Mouse (Mus musculus): ENCODE data around the gene Zcchc24. TPM values are rescaled to one million over a fixed set of nuclear protein-coding genes. Genes with fewer than 3 reads are reported as not detected.

Zcchc24 gene
- polyA plus RNA-seq, 1 experiment from 2014 or later: 10.5 TPM

GRCm38 (mm10) chr14:25666668-25667376, 102.0 kb downstream of the Zcchc24 start:
- Histone ChIP-seq H3K4me1 (replicated peaks) (peaks cover 24% of the 10 kb centered on the region), H3K36me3 (peaks cover 65% of the 10 kb centered on the region), H3K27ac (no peak overlapping the region), H3K4me3 (no peak overlapping the region), H3K9me3 (no peaks in the 10 kb centered on the region), H3K27me3 (ENCODE audit: insufficient read depth, poor library complexity, severe bottlenecking) (no peaks in the 10 kb centered on the region)
- no peak for DNase-seq (ENCODE audit: low spot score)
- WGBS: 83% methylated on average over 2 of the region's 2 CpGs

- H3K36me3 ChIP-seq: peaks cover 79% of the 10 kb centered on the region
- no peaks in the 10 kb centered on the region for H3K27me3 ChIP-seq (ENCODE audit: insufficient read depth, poor library complexity, severe bottlenecking)
- peaks cover 35% of the 10 kb centered on the region for H3K4me1 ChIP-seq (replicated peaks)
- no peak overlapping the region for H3K4me3 ChIP-seq
- 71% methylated on average over 19 of the region's 19 CpGs for WGBS
- no peak for DNase-seq (ENCODE audit: low spot score)
- 0 out of 2 replicates have a peak overlapping the region, but pooled peaks have one; percentile 10 for H3K27ac ChIP-seq
- no peaks in the 10 kb centered on the region for H3K9me3 ChIP-seq
These were observed 103.4 kb downstream of the Zcchc24 start for GRCm38 (mm10) chr14:25665314-25665970.

DNA sequence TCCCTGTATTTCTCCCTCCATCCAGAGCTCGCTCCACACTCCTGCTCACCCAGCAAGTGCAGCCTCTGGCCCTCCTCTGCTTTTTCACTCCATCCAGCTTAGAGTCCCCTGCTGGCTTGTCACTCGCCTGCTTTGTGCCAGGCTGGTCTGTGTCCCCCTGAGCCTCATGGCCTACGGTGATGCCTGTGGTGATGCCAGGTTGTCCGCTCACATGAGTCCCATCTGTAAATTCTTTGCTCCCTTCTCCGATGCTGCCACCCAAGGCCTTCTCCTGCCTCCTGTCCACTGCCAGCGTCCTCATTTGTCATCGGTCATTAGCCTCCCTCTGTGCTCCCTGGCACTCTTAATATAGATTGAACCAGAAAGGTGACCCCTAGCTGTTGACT, 104.5 kb downstream of the Zcchc24 start:
- Histone ChIP-seq H3K4me3 (no peak overlapping the region), H3K4me1 (replicated peaks) (peaks cover 39% of the 10 kb centered on the region), H3K27ac (peak overlapping the region; percentile 62; the same call in 1 of the 2 replicates), H3K27me3 (ENCODE audit: insufficient read depth, poor library complexity, severe bottlenecking) (no peaks in the 10 kb centered on the region), H3K36me3 (peaks cover 89% of the 10 kb centered on the region), H3K9me3 (no peaks in the 10 kb centered on the region)
- WGBS: 70% methylated on average over 7 of the region's 7 CpGs
- no peak for DNase-seq (ENCODE audit: low spot score)

- DNase-seq (ENCODE audit: low spot score): no peak
- Histone ChIP-seq H3K27ac (peak overlapping the region; percentile 62; the same call in 1 of the 2 replicates), H3K4me1 (replicated peaks) (peaks cover 39% of the 10 kb centered on the region), H3K4me3 (no peak overlapping the region), H3K9me3 (no peaks in the 10 kb centered on the region), H3K27me3 (ENCODE audit: insufficient read depth, poor library complexity, severe bottlenecking) (no peaks in the 10 kb centered on the region), H3K36me3 (peaks cover 89% of the 10 kb centered on the region)
- 82% methylated on average over 7 of the region's 7 CpGs for WGBS
These were observed 105.1 kb downstream of the Zcchc24 start for GRCm38 (mm10) chr14:25663649-25664309.

Other genes starting within 250 kb of the Zcchc24 start
- gene Ppif, start 74.9 kb downstream of the Zcchc24 start, polyA plus RNA-seq (2016; fragmentation: Nextera tagmentation; extraction: Ambion mirVana): 47.3 and 55.7 TPM in 2 replicates
- 4.2 and 4.4 TPM in 2 replicates for gene Anxa11, start 73.1 kb upstream of the Zcchc24 start, polyA plus RNA-seq (2016; fragmentation: Nextera tagmentation; extraction: Ambion mirVana)
- not detected in 2 replicates for gene Plac9a, start 134.1 kb upstream of the Zcchc24 start, polyA plus RNA-seq (2016; fragmentation: Nextera tagmentation; extraction: Ambion mirVana)
- 1.9 and 3.9 TPM in 2 replicates for gene Tmem254a, start 158.6 kb upstream of the Zcchc24 start, polyA plus RNA-seq (2016; fragmentation: Nextera tagmentation; extraction: Ambion mirVana)
- gene Cphx1, start 169.3 kb upstream of the Zcchc24 start, polyA plus RNA-seq (2016; fragmentation: Nextera tagmentation; extraction: Ambion mirVana): not detected in 2 replicates
- 4.6 and 4.7 TPM in 2 replicates for gene Duxbl1, start 209.5 kb upstream of the Zcchc24 start, polyA plus RNA-seq (2016; fragmentation: Nextera tagmentation; extraction: Ambion mirVana)

Measured in hindbrain, embryonic 10.5 days (tissue).